Mouse (Mus musculus) v-Abl transformed pro-B cells (cell line): Measurements from ENCODE around the gene Tmem163.

ENCODE experiments used
- in situ Hi-C, 2 experiments: fragments of 400-800 bp; cut with MboI; formaldehyde crosslinking; loops; one replicate each; pipeline ENCODE4 v1.15.1; 2025; ENCODE audit not compliant: unreplicated experiment in 2 of 2

The Tmem163 gene

DNA sequence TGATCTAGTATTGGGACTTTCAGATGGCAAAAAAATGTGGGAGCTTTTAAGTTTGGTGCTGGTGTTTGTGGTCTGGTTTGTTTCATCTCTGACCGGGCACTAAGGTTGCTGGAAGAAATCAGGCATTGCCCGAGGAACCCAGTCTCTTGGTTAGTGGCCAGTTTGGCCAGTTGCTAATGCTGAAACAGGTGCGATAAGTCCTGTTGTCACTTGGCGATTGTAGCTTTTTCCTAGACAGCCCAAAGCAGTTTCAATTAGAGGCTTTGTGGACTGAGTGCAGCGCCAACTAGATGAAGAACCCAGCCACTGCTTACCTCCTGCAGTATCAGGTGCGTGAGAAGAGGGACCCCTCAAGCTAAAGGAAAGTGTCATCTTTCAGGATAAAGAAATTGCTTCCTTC is 226.0 kb downstream of the Tmem163 start:
- in situ Hi-C loops = loop anchor here (10.0 to 25.0 kb wide), 3 partner anchors 149 to 441 kb away; no protein-coding TSS in a partner anchor

DNA sequence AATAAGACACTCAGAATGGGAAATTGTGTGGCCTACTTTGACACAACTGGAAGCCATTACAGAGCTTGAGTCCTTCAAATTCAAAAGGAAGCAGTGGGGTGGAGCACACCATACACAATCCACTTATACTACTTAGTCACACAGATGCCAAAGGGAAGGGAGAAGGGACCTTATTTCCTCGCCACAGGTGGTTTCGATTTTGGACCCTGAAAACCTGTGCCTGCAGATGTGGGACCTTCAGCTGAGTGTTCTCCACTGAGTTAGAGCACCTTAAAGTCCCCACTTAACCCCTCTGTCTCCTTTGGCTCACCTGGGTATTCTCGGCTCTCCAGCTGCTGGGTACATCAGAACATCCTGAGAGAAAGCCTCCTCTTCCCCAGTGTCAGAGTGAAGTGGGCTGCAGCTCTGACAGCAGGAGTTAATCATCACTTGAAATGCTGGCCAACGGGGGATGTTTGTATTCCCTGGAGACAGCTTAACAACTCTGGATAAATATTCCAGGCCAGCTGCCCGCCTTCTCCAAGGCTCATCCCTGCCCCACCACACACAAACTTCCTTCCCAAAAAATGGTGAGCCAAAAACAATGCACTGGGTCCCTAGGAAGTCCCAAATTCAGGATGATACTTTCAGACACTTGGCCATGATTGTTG is 234.4 kb downstream of the Tmem163 start:
- in situ Hi-C loops = no loop called here

DNA sequence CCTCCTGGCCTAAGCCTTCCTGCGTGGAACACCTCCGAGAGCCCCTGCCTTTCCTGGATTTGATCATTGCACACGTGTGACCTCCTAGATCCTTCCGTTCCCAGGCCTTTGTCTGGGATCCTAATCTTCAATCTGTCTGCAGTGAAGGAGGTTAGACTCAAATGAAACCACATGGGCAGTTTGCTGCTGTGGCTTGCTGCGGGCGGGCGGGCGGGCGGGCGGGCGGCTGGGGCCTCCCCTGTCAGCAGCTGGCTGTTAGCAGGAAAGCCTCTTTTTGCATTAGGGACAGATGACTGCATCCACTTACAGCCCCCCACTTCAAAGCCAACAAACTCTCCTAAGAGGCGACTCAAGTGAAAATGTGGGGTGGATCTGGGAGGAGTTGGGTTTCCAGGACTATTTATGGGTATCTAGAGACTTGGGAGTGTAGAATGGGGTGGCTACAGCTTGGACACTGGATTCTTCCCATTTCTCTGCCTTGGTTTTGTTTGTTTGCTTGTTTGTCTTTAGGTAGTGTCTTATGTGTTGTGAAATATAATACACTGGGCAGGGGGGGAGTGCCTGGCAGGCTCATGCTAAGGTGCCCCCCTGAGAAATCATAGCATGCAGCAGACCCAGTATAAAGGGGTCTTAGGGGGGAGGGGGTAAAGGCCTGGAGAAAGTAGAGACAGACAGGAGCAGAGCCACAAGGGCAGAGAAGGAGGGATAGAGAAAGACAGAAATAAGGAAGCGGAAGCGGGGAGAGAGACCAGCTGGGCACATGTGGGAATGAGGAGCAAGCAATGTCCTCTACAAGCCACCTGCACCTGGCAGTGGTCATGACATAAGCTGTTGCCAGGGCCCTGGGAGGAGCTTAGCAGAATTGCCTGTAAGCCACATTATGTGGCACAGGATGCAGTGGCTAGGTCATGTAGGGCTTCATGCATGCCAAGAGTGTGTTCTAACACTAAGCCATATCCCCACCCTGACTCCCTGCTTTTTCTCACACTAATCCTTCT is 236.2 kb downstream of the Tmem163 start:
- in situ Hi-C loops = no loop called here

DNA sequence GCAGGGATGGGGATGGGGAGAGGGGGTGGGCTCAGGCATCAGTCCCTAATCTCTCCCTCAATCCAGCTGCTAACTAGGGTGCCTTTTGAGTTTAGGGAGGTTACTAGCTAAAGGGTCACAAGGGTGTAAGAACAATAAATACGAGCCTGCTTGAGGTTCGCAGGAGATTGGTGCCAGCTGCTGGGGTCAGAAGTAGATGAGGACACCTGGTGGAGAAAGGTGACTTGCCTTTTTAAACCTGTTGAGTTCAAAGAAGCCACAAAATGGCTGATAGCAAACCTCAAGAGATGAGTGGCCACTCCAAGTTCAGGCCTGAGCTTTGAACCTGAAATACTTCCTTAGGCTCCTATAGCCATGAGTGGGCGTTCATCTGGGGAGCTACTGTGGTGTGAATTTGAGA is 237.6 kb downstream of the Tmem163 start:
- in situ Hi-C loops = no loop called here

DNA sequence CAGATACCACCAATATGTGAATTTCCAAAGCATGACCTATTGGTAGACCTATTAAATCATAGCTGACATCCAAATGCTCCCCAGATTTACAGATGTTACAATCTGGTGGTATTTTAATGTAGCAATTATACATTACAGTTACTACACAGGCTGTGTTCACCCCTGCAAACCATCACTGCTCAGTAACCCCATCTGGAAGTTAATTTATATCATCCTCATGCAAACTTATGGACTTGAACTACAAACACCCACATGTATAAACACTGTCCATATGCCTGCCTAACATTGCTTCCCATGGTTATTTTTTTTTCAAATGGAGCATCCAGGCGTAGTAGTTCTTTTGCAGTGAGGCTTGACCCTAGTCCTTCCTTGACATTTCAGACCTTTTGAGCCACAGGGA is 238.3 kb downstream of the Tmem163 start:
- in situ Hi-C loops = no loop called here

DNA sequence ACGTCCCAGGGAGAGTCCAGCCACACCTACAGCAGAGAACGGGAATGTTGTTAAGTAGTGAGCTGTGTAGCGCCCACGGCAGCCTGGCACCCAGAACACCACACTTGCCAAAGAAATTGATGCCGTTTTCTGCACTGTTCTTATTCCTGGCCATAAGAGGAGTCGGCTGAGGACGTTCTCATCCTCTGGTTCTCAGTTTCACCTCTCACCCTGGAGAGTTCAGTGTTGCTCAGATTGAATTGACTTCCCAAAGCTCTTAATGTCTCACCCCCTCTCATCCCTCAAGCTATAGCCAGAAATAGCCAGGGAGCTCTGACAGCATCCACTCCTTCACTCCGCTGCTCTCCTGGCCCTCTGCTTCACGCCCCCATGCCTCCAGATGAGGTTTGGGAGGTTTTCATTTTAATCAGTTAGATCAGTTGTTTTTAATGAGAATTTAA is 239.9 kb downstream of the Tmem163 start:
- in situ Hi-C loops = no loop called here

DNA sequence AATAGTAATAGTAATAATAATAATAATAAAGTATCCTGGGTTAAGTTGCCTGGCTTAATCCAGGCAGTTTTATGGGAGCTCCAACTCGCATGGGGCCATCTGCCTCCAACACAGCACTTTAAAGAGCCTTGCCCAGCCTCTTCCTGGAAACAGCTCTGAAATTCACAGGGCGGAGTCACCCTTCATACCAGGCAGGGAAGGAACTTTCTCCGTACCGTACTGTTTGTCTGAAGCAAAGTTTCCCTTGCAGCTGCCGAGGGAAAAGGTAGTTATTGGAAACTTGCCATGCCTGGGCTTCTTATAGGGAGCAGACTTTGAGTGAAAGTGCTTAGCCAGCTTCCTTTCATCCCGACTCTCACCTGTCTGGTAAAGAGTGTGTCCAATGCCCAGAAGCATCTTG is 242.3 kb downstream of the Tmem163 start:
- in situ Hi-C loops = no loop called here
